Mouse (Mus musculus) granulocyte monocyte progenitor cell, adult 5-6 weeks (primary cell): Measurements from ENCODE around the gene Stn1. TPM values are rescaled to one million over a fixed set of nuclear protein-coding genes. Genes with fewer than 3 reads are reported as not detected.
A peak's percentile ranks its signal among the peaks of the same experiment; 100 is the strongest.

Source experiments
- ATAC-seq: replicated peaks from 2 replicates; pipeline ENCODE4 v1.8.0; 2016; ENCODE audit warnings: mild to moderate bottlenecking, moderate TSS enrichment, inconsistent platforms; ENCODE audit not compliant: poor library complexity, severe bottlenecking
- total RNA-seq, 2 experiments: library from RNA; stranded (forward) in 1 of 2; stranded (reverse) in 1 of 2; fragments of 200-712, 200-1000 nt in 1 of 2; fragments of >200 nt in 1 of 2; fragmentation: Nextera tagmentation in 1 of 2; gene quantifications; 2 replicates each; pipeline ENCODE4 v1.2.3; 2014 to 2017

Stn1 gene
- total RNA-seq, 2 experiments from 2014 or later: 5.5 to 7.1 TPM

DNA sequence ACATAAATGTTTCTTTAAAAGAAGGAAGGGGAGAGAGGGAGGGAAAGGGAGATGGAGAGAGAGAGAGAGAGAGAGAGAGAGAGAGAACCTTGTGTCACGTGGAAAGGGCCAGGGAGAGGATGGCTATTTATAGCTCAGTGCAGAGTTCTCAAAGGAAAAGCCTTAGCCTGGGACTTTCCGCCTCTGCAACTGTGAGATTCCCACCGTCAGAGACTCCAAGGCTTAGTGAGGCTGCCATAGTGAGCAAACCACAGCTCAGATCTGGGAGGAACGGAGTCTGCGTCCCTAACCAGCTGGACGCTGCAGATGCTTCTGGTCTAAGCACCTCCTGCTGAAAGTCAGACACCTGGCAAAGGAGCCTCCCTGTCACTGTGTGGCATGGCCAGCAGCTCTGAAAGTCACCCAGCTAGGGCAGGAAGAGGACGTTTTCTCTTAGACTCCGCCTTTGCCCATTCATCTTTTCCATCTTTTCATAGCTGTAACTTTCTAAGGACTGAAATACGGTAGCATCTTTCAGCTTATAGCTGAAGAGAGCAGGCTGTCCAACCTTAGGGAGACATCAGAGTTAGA is 51.2 kb downstream of the Stn1 start:
- ATAC-seq: no peak

DNA sequence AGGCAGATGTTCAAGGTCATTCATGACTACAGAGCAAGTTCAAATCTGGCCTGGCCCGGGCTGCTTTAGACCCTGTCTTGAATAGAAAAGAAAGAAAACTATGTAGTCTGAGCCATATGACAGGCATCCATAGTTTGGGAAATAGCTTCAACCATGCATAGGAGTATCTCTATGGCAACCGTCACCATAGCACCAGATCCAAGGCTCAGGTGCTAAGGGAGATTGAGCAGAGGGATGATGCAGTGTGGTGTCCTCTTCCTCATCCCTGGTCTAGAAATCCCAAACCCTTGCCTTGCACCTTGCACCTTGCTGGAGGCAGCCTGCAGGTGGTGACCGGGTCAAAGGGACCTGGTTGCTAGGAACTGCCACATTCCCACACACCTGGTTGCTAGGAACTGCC is 53.2 kb downstream of the Stn1 start:
- ATAC-seq: no peak

- ATAC-seq: no peak
Observed at GRCm38 (mm10) chr19:47483346-47483745, 54.0 kb downstream of the Stn1 start.

DNA sequence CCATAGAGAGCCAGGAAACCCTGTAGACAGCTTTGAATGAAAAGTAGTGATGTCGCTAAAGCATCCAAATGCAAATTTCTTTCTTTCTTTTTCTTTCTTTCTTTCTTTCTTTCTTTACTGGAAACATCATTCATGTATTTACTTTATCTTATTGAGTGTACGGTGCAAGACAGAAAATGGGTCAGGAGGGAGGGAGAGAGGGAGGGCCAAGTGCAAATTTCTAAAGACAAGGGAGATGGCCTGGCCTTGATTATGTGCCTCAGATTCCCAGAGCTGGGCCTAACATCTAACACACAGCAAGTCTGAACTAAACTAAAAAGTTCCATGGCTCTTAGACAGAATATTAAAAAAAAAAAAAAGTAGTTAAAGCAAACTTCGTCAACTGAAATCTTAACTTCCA is 63.9 kb downstream of the Stn1 start:
- no peak for ATAC-seq

DNA sequence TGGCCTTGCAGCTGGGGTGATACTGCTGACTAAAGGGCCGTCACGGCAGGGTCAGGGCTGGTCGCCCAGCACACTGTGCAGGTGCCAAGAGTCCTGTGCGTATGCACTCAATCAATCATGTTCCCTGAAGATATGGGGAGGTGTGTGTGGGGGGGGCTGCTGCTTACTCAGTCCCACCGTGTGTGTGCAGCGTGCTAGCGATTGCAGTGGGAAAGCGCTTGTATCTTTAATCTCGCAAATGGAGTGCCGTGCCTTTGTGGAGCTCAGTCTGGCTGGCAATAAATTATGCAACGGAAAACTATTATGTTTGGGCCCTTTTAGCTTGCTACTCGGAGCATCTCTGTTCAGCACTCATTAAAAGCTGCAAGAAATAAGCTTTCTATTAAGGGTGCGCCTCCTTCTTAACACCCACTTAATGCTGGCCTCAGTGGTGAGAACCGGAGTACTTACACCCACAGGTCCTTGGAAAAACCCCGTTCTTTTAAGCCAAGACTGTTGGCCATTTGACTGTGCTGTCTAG is 64.4 kb downstream of the Stn1 start:
- no peak for ATAC-seq

DNA sequence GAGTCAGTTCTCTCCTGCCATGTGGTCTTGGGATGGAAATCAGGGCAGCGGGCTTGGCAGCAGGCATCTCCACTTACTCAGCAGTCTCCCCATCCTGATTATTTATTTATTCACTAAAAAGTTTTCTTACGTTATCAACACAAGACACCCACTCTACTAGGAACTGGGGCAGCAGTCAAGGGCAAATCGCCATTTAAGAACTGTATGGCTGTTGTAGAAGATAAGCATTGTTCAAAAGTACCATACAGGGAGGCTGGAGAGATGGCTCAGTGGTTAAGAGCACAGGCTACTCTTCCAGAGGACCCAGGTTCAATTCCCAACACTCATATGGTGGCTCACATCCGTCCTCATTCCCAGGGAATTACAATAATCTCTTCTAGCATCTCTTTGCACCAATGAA is 65.5 kb downstream of the Stn1 start:
- ATAC-seq: no peak

DNA sequence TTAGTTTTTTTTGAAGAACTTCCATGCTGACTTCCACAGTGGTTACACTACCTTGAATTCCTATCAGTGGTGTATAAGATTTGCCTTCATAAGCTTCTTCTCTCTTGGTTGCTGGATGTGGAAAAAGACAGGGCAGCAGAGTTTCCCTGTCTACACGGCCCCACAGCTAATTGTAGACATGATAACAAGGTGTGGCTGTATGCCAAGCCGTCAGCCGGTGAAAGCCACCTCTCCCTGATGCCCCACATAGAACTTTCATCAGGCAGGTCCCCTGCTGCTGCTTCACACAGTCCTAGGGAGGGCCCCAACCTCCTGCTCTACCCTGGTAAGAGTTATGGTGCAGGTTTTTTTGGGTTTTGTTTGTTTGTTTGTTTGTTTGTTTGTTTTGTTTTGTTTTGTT is 68.6 kb downstream of the Stn1 start:
- ATAC-seq: no peak

DNA sequence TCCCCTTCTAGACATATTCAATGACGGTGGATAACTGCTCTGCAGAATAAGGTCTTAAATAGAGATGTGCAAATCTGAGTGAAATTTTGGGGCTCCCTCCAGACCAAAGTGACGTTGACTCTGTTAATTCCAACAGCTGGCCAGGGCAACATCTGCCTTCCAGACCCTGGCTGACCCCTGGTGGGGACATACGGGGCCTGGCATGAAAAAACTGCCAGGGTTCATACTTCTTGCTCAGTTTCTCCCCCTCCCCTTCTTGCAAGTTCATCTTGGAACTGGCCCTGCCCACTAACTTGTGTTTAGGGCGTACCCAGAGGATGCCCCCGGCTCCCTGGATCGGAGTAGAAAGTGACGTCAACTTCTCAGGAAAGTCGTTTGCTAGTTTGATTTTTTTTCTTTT is 70.5 kb downstream of the Stn1 start:
- no peak for ATAC-seq

DNA sequence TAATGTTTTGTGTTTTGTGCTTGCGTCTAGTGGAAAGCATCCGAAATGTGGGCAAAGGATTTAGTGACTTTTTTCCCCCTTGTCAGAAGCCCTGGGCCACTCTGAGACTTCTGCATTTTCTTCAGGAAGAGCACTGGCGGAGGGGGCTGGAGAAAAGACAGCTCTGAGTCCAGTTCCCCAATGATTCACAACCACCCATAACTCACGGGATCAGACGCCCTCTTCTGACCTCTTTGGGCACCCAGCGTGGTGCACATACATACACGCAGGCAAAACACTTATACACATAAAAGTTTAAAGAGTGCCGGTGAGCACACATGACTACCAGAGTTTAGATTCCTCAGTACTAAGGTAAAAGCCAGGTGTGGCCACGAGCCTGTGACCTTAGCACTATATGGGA is 71.8 kb downstream of the Stn1 start:
- ATAC-seq: peak; percentile 78

DNA sequence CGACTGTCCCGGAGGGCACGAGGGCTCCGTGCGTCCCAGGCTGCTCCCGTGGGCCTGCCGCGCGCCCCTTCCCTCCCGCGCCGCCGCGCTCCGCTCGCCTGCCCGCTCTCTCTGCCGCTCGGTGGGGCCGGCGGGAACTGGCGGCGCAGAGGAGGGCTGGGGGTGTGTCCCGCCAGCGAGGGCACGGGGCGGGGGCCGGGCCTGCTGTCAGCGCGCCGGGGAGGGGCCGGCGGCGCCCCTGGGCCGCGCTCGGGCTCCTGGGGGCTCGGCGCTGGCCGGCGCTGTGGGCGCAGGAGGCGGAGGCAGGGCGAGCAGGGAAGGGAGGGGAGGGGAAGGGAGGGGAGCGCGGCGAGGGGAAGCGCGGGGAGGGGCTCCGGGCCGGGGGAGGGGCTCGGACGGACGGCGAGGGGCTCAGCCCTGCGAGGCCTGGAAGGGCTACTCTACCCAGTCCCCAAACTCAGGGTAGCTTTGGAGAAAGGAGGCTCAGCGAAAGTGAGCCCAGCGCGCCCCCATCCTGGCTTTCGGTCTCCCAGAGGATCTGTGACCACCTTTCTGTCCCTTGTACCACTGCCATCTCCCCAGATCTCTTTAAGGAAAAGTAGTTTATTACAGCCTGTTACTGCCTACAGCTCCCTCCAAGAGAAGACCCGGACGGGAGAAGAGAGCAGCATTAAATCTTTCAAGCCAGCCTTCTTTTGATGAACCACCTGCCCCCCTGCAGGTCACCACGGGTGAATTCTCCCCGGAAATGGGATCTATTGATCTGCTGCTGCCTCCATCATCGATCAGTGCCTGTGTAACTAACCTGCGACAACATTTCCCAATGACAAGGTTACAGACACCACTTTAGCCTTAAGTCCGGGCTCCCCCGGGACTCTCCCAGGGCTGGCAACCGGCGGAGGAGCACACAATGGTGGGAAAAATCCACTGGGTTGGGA is 72.7 kb downstream of the Stn1 start, which contains the start of gene Sh3pxd2a:
Gene Sh3pxd2a (minus strand): TSS at position 98 of the 938 bp plus-strand sequence.
- ATAC-seq: peak; percentile 37

DNA sequence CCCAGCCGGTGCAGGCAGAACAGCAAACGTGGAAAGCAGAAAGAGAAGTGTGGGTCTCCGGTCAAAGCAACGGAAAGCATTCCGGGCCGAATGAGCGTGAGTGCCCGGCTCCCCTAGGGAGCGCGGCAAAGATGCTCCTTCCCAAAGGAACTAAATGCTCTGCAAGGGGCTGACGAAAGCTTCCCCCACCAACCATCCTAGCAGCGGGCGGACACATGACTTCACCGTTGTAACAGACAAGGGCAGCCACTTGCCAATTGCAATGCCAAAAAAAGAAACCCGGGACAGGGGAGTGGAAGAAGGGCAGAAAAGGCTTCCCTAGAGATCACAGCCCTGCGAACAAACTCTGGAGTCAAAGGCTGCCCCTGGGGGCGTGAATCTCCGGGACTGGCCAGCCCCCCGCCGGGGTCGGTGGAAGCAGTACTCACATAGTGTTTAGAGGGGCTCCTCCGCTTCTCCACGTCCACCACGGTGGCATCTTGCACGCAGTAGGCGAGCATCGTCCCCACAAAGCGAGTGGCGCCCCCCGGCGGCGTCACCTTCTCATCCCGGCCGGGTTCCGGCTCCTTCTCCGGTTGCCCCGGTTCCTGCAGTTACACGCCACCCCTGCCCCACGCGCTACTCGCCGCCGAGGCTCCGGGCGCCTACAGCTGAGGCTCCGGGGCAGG is 73.5 kb downstream of the Stn1 start:
- peak; percentile 44 for ATAC-seq

- no peak for ATAC-seq
Observed at GRCm38 (mm10) chr19:47463206-47463605, 74.1 kb downstream of the Stn1 start.

DNA sequence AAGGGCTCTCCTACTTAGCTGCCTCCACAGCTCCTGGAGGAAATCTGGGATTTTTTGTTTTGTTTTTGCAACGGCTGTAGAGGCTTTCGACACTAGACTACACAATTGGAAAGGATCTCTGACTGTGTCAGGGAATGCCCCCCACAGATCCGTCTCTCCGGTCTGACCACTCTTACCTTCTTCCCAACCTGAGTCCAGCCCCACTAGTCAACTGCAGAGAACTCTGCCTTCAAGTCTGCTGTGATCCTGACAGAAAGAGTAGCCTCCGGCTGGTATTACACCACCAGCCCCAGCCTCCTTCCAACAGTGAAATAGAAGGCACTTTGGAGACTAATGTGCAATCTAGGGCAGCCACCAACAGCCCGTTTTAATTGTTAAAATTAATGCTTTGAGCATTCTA is 74.6 kb downstream of the Stn1 start:
- no peak for ATAC-seq

DNA sequence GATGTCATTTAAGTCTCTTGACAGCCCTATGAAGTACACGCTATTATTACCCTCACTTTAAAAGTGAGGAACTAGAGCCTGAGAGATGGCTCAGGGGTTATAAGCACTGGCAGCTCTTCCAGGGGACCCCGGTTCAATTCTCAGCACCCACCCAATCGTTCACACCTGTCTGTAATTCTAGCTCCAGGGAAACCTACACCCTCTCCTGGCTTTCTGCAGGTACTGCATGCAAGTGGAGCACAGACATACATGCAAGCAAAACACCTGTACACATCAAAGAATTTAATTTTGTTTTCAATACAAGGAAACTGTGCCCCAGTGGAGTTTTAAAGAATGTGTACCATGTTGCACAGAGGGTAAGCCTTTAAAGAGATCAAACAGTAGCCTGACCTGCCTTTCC is 75.5 kb downstream of the Stn1 start:
- no peak for ATAC-seq

- no peak for ATAC-seq
Observed at GRCm38 (mm10) chr19:47461386-47461785, 75.9 kb downstream of the Stn1 start.

- ATAC-seq: no peak
Observed at GRCm38 (mm10) chr19:47460120-47460960, 77.0 kb downstream of the Stn1 start.

DNA sequence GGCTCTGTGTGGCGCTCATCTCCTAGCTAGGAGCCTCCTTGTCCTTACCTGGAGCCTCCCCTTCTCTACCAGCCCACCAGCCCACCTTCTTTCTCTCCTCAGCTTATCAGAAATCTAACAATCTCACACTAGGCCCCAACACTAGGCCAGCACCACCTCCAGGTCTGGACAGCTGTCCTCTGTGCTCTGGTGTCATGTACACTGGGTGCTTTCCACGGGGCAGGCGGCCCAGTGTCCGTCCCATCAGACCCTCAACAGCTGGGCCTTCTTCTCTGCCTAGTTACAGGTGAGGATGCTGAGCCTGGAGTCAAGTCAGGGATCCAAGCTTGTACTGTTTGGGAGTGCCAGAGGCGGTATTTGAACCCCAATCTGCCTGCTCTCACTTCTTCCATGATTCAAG is 78.1 kb downstream of the Stn1 start:
- no peak for ATAC-seq

GRCm38 (mm10) chr19:47458504-47459161 is 78.7 kb downstream of the Stn1 start:
- peak; percentile 76 for ATAC-seq

- no peak for ATAC-seq
Observed at GRCm38 (mm10) chr19:47457711-47458503, 79.4 kb downstream of the Stn1 start.
